ENCODE assay signal across 8 mouse cellular contexts in the genomic region with DNA sequence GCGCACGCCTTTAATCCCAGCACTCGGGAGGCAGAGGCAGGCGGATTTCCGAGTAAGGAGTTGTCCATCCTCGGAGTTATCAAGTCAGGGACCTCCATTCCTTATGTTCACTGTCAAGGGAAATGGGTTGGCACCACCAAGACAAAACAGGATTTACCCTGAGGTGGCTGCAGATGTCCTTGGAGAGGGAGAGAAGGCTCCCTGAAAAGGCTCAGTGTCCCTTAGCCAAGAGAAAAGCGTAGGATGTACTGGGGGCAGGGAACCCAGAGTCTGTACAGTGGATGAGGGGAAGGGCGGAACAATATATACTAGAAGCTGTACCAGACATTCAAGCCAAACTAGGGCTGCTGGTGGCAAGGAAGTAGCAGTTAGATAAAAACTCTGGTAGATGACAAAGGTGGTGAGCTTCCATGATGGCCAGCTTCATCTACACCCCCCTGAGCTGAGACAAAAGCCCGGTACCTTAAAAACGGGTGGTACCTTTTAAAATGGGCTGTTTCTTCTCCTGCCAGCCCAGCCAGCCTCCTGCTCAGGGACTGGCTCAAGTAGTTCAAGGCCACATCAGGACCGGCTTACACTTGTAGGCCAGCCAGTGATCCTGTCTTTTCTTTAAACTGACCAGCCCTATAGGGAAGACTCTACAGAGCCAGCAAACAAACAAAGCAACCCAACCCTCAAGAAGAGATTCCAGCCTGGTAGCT. TPM values are rescaled to one million over a fixed set of nuclear protein-coding genes. Genes with fewer than 3 reads are reported as not detected.
DNase-seq lines count a peak whose midpoint lies in the region; ATAC-seq lines count a peak whose summit lies in the region.

No protein-coding gene starts in this region.

- H3K27ac ChIP-seq in kidney, embryonic 14.5 days (ENCODE audit: low read depth, low read length) = no peak overlapping the region
- peak overlapping the region; percentile 83 for H3K27ac ChIP-seq in embryonic facial prominence, embryonic 10.5 days (replicated peaks)
- H3K27ac ChIP-seq in hindbrain, embryonic 14.5 days = no peak overlapping the region
- no peak overlapping the region for H3K27ac ChIP-seq in midbrain, embryonic 16.5 days (ENCODE audit: low read length)

- no peak for ATAC-seq in kidney, embryonic 14.5 days (ENCODE audit: low FRiP score, low TSS enrichment)
- ATAC-seq in hindbrain, embryonic 14.5 days (ENCODE audit: low FRiP score) = no peak
- no peak for ATAC-seq in midbrain, embryonic 16.5 days
- no peak for ATAC-seq in frontal cortex, adult (ENCODE audit: low TSS enrichment)

- WGBS in kidney, embryonic 14.5 days = 59% methylated on average over 11 of the region's 11 CpGs
- 64% methylated on average over 11 of the region's 11 CpGs for WGBS in embryonic facial prominence, embryonic 10.5 days
- WGBS in hindbrain, embryonic 14.5 days = 69% methylated on average over 11 of the region's 11 CpGs
- 64% methylated on average over 11 of the region's 11 CpGs for WGBS in midbrain, embryonic 16.5 days

- no peak for DNase-seq in kidney, postnatal 14 days
- DNase-seq in embryonic facial prominence, embryonic 10.5 days (ENCODE audit: low spot score) = no peak
- no peak for DNase-seq in hindbrain, embryonic 14.5 days (ENCODE audit: low spot score)
- DNase-seq in spleen, postnatal 10 days (ENCODE audit: low spot score in 2 of 2) = no peak
- no peak for DNase-seq in embryo, embryonic 10.5 days (ENCODE audit: low spot score)

- H3K27me3 ChIP-seq in kidney, embryonic 14.5 days (ENCODE audit: control insufficient read depth, insufficient read depth, low read length) = no peaks in the 10 kb centered on the region
- no peaks in the 10 kb centered on the region for H3K27me3 ChIP-seq in embryonic facial prominence, embryonic 10.5 days (replicated peaks; ENCODE audit: low read depth, poor library complexity, severe bottlenecking)
- H3K27me3 ChIP-seq in hindbrain, embryonic 14.5 days (ENCODE audit: control insufficient read depth, insufficient read depth, low read length) = no peaks in the 10 kb centered on the region
- H3K27me3 ChIP-seq in midbrain, embryonic 16.5 days (ENCODE audit: control insufficient read depth, insufficient read depth, low read depth, low read length) = no peaks in the 10 kb centered on the region

- H3K4me3 ChIP-seq in kidney, embryonic 14.5 days (ENCODE audit: low read length) = peak overlapping the region; percentile 74; the same call in 1 of the 2 replicates
- H3K4me3 ChIP-seq in embryonic facial prominence, embryonic 10.5 days = peak overlapping the region; percentile 82
- H3K4me3 ChIP-seq in hindbrain, embryonic 14.5 days (replicated peaks; ENCODE audit: low read length) = peak overlapping the region; percentile 62
- H3K4me3 ChIP-seq in midbrain, embryonic 16.5 days (ENCODE audit: low read depth, low read length) = peak overlapping the region; percentile 65

- H3K9me3 ChIP-seq in kidney, embryonic 14.5 days (ENCODE audit: control insufficient read depth, low read length) = no peaks in the 10 kb centered on the region
- H3K9me3 ChIP-seq in embryonic facial prominence, embryonic 10.5 days = no peaks in the 10 kb centered on the region
- no peaks in the 10 kb centered on the region for H3K9me3 ChIP-seq in hindbrain, embryonic 14.5 days (ENCODE audit: control insufficient read depth, low read length)
- H3K9me3 ChIP-seq in midbrain, embryonic 16.5 days (replicated peaks; ENCODE audit: control insufficient read depth, low read length, poor library complexity, severe bottlenecking) = no peaks in the 10 kb centered on the region

- H3K9ac ChIP-seq in kidney, embryonic 14.5 days (ENCODE audit: low read depth, low read length) = peak overlapping the region; percentile 13; the same call in 1 of the 2 replicates
- H3K9ac ChIP-seq in hindbrain, embryonic 14.5 days = 0 out of 2 replicates have a peak overlapping the region, but pooled peaks have one; percentile 28
- H3K9ac ChIP-seq in midbrain, embryonic 16.5 days (ENCODE audit: low read depth, low read length) = 0 out of 2 replicates have a peak overlapping the region, but pooled peaks have one; percentile 0

- H3K4me1 ChIP-seq in kidney, embryonic 14.5 days (ENCODE audit: control insufficient read depth, insufficient read depth, low read length) = peaks cover 5% of the 10 kb centered on the region; the same call in 1 of the 2 replicates
- peaks cover 22% of the 10 kb centered on the region for H3K4me1 ChIP-seq in embryonic facial prominence, embryonic 10.5 days
- peaks cover 12% of the 10 kb centered on the region; the same call in 1 of the 2 replicates for H3K4me1 ChIP-seq in hindbrain, embryonic 14.5 days (replicated peaks; ENCODE audit: control insufficient read depth, insufficient read depth, low read length)
- peaks cover 8% of the 10 kb centered on the region for H3K4me1 ChIP-seq in midbrain, embryonic 16.5 days (ENCODE audit: control insufficient read depth, insufficient read depth, low read length)

- H3K4me2 ChIP-seq in kidney, embryonic 14.5 days (replicated peaks; ENCODE audit: low read depth, low read length) = peak overlapping the region; percentile 94
- peak overlapping the region; percentile 89 for H3K4me2 ChIP-seq in hindbrain, embryonic 14.5 days (replicated peaks)
- H3K4me2 ChIP-seq in midbrain, embryonic 16.5 days (ENCODE audit: low read length) = peak overlapping the region; percentile 74

- no peaks in the 10 kb centered on the region for H3K36me3 ChIP-seq in kidney, embryonic 14.5 days (ENCODE audit: control insufficient read depth, insufficient read depth, low read length)
- peaks cover 19% of the 10 kb centered on the region for H3K36me3 ChIP-seq in embryonic facial prominence, embryonic 10.5 days (replicated peaks)
- no peaks in the 10 kb centered on the region for H3K36me3 ChIP-seq in hindbrain, embryonic 14.5 days (replicated peaks; ENCODE audit: control insufficient read depth, insufficient read depth)
- no peaks in the 10 kb centered on the region for H3K36me3 ChIP-seq in midbrain, embryonic 16.5 days (ENCODE audit: control insufficient read depth, insufficient read depth, low read length)

RNA-seq across cellular contexts. Expression of gene Gcsh, which starts 0.8 kb away (rescaled TPM):
- polyA plus RNA-seq in kidney, embryonic 14.5 days (2014; fragmentation: Nextera tagmentation; extraction: Ambion mirVana) = 182 and 198 TPM in 2 replicates
- polyA plus RNA-seq in embryonic facial prominence, embryonic 10.5 days (2016; fragmentation: Nextera tagmentation; extraction: Ambion mirVana) = 183 and 189 TPM in 2 replicates
- 105 and 108 TPM in 2 replicates for polyA plus RNA-seq in hindbrain, embryonic 14.5 days (2014; fragmentation: Nextera tagmentation; extraction: Ambion mirVana)
- polyA plus RNA-seq in midbrain, embryonic 16.5 days (2015; fragmentation: Nextera tagmentation; extraction: Ambion mirVana) = 74.3 and 80.2 TPM in 2 replicates

RNA-seq across cellular contexts. Expression of gene 1700030J22Rik, which starts 15.4 kb away (rescaled TPM):
- polyA plus RNA-seq in kidney, embryonic 14.5 days (2014; fragmentation: Nextera tagmentation; extraction: Ambion mirVana) = 2.5 and 2.7 TPM in 2 replicates
- 2.0 and 2.4 TPM in 2 replicates for polyA plus RNA-seq in embryonic facial prominence, embryonic 10.5 days (2016; fragmentation: Nextera tagmentation; extraction: Ambion mirVana)
- polyA plus RNA-seq in hindbrain, embryonic 14.5 days (2014; fragmentation: Nextera tagmentation; extraction: Ambion mirVana) = 5.5 and 6.1 TPM in 2 replicates
- 9.6 and 11.3 TPM in 2 replicates for polyA plus RNA-seq in midbrain, embryonic 16.5 days (2015; fragmentation: Nextera tagmentation; extraction: Ambion mirVana)

RNA-seq across cellular contexts. Expression of gene Atmin, which starts 51.0 kb away (rescaled TPM):
- polyA plus RNA-seq in kidney, embryonic 14.5 days (2014; fragmentation: Nextera tagmentation; extraction: Ambion mirVana) = 8.9 and 13.8 TPM in 2 replicates
- 12.4 and 13.0 TPM in 2 replicates for polyA plus RNA-seq in embryonic facial prominence, embryonic 10.5 days (2016; fragmentation: Nextera tagmentation; extraction: Ambion mirVana)
- polyA plus RNA-seq in hindbrain, embryonic 14.5 days (2014; fragmentation: Nextera tagmentation; extraction: Ambion mirVana) = 26.2 and 28.3 TPM in 2 replicates
- polyA plus RNA-seq in midbrain, embryonic 16.5 days (2015; fragmentation: Nextera tagmentation; extraction: Ambion mirVana) = 20.4 and 20.8 TPM in 2 replicates
